Mouse (Mus musculus): ENCODE data around the gene Cherp.

DNA sequence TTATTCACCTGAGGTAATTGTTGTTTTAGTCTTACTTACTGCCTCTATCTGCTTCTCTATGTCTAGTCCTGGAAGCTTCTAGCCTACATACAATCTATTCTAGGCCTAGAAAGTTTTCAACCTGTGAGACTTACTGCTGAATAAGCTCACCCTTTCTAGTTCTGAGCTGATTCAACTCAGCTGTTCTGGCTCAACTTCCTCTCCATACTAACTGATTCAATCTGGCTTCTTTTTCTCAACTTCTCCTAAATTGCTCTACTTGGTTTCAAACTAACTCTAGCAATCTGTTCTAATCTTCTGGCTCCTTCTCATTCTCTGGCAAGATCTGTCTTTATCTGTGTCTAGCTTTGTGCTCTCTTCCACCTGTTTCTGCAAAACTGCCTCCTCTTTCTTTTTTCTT lies 46.9 kb upstream of the Cherp start:
- TF ChIP-seq POLR2A (IDR thresholded peaks at IDR 0.05; ENCODE audit: borderline replicate concordance, extremely low read depth, insufficient read depth, insufficient read length, poor library complexity, severe bottlenecking) (no peak), CTCF (IDR thresholded peaks at IDR 0.05; ENCODE audit: borderline replicate concordance, extremely low read depth, insufficient read depth, insufficient read length) (no peak)

Measured in brain, embryonic 14.5 days (tissue).